Mouse (Mus musculus): ENCODE data around the gene Tmem259.
A peak's percentile ranks its signal among the peaks of the same experiment; 100 is the strongest.

The Tmem259 gene

GRCm38 (mm10) chr10:79934794-79935569, 49.1 kb downstream of the Tmem259 start:
- DNase-seq (ENCODE audit: low read depth, low spot score) = no peak

- no peak for DNase-seq (ENCODE audit: low read depth, low spot score)
Observed at GRCm38 (mm10) chr10:79934272-79934721, 49.8 kb downstream of the Tmem259 start.

- no peak for DNase-seq (ENCODE audit: low read depth, low spot score)
Observed at GRCm38 (mm10) chr10:79933861-79934260, 50.3 kb downstream of the Tmem259 start.

- DNase-seq (ENCODE audit: low read depth, low spot score) = no peak
Observed at GRCm38 (mm10) chr10:79933145-79933679, 50.9 kb downstream of the Tmem259 start.

- no peak for DNase-seq (ENCODE audit: low read depth, low spot score)
Observed at GRCm38 (mm10) chr10:79932736-79933135, 51.4 kb downstream of the Tmem259 start.

- no peak for DNase-seq (ENCODE audit: low read depth, low spot score)
Observed at GRCm38 (mm10) chr10:79931797-79932196, 52.3 kb downstream of the Tmem259 start.

- DNase-seq (ENCODE audit: low read depth, low spot score) = no peak
Observed at GRCm38 (mm10) chr10:79930826-79931186, 53.3 kb downstream of the Tmem259 start.

- DNase-seq (ENCODE audit: low read depth, low spot score) = no peak
Observed at GRCm38 (mm10) chr10:79929967-79930825, 53.9 kb downstream of the Tmem259 start.

GRCm38 (mm10) chr10:79928907-79929701, 55.0 kb downstream of the Tmem259 start:
- DNase-seq (ENCODE audit: low read depth, low spot score) = no peak

GRCm38 (mm10) chr10:79928030-79928694, 56.0 kb downstream of the Tmem259 start:
- DNase-seq (ENCODE audit: low read depth, low spot score) = no peak

GRCm38 (mm10) chr10:79927324-79928029, 56.7 kb downstream of the Tmem259 start:
- DNase-seq (ENCODE audit: low read depth, low spot score) = no peak

- peak; percentile 84 for DNase-seq (ENCODE audit: low read depth, low spot score)
Observed at GRCm38 (mm10) chr10:79926491-79927323, 57.4 kb downstream of the Tmem259 start, which contains the start of gene Arid3a. Gene Arid3a (plus strand): TSS chr10:79927043.

GRCm38 (mm10) chr10:79925785-79926490, 58.2 kb downstream of the Tmem259 start:
- DNase-seq (ENCODE audit: low read depth, low spot score) = no peak

- DNase-seq (ENCODE audit: low read depth, low spot score) = no peak
Observed at GRCm38 (mm10) chr10:79924998-79925784, 58.9 kb downstream of the Tmem259 start.
